In the genomic region with DNA sequence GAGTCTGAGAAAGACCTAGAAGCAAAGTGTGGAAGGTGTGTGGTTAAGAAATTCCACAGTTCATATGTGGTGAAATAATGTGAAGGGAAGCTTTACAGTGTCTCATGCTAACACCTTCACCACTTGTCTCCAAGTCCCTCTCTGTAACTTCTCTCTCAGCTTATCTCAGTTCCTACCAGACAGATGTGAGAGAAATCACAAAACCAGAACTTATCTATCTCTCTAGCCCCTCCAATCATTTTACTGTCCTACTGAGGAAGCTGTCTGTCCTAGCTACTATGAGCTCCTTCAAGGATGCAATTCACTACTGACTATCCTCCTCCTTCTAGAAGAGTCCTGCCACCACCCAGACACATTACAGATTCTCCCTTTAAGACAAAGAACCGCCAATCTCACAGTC, we compare ENCODE assay signal across 27 mouse cellular contexts.
"Had no signal": no experiment of that assay in that cellular context is flagged by ENCODE, and none has a peak within 500 bp of the region (broad histone marks: within the 10 kb centered on the region; RNA-seq: fewer than 3 reads in every experiment).

No protein-coding gene starts in this region.

- H3K27ac ChIP-seq: limb, embryonic 10.5 days; limb, embryonic 12.5 days; limb, embryonic 13.5 days; limb, embryonic 15.5 days; liver, embryonic 12.5 days; liver, embryonic 13.5 days; liver, embryonic 14.5 days; liver, embryonic 15.5 days; lung, embryonic 15.5 days; macrophage; midbrain, embryonic 10.5 days; midbrain, embryonic 12.5 days; midbrain, embryonic 13.5 days; midbrain, embryonic 15.5 days had no signal

- H3K4me3 ChIP-seq: limb, embryonic 10.5 days; limb, embryonic 12.5 days; limb, embryonic 13.5 days; limb, embryonic 15.5 days; liver, embryonic 12.5 days; liver, embryonic 13.5 days; liver, embryonic 15.5 days; lung, embryonic 15.5 days; megakaryocyte, embryonic 14.5 days; midbrain, embryonic 10.5 days; midbrain, embryonic 12.5 days; midbrain, embryonic 13.5 days; midbrain, embryonic 15.5 days; myocyte had no signal

- H3K9me3 ChIP-seq: limb, embryonic 10.5 days; limb, embryonic 15.5 days; liver, embryonic 13.5 days; liver, embryonic 15.5 days; megakaryocyte, embryonic 14.5 days; midbrain, embryonic 13.5 days; midbrain, embryonic 15.5 days had no signal

- H3K27me3 ChIP-seq: limb, embryonic 12.5 days; limb, embryonic 13.5 days; limb, embryonic 15.5 days; liver, embryonic 12.5 days; liver, embryonic 13.5 days; liver, embryonic 15.5 days; lung, embryonic 15.5 days; megakaryocyte, embryonic 14.5 days; midbrain, embryonic 12.5 days; midbrain, embryonic 13.5 days; midbrain, embryonic 15.5 days had no signal

- DNase-seq: left cerebral cortex, postnatal 4 days; liver; liver, embryonic 13.5 days; liver, postnatal 0 days; lung, adult 18-20 months; lung, adult 2 months; lung, embryonic 14.5 days; lung, postnatal 10 days; lung, postnatal 14 days; lung, postnatal 36 days; lung, postnatal 4 days; midbrain, embryonic 14.5 days had no signal

- H3K9ac ChIP-seq: limb, embryonic 12.5 days; limb, embryonic 13.5 days; limb, embryonic 15.5 days; liver, embryonic 12.5 days; liver, embryonic 13.5 days; liver, embryonic 14.5 days; liver, embryonic 15.5 days; liver, postnatal 0 days; lung, embryonic 14.5 days; lung, embryonic 15.5 days; midbrain, embryonic 12.5 days; midbrain, embryonic 13.5 days; midbrain, embryonic 15.5 days had no signal

- H3K4me1 ChIP-seq: limb, embryonic 10.5 days; limb, embryonic 12.5 days; limb, embryonic 13.5 days; limb, embryonic 15.5 days; liver, embryonic 13.5 days; liver, embryonic 15.5 days; lung, embryonic 15.5 days; midbrain, embryonic 10.5 days; midbrain, embryonic 12.5 days; midbrain, embryonic 13.5 days; midbrain, embryonic 15.5 days had no signal
